Mouse (Mus musculus) erythroblast, embryonic 14.5 days (primary cell): ENCODE data around the gene Atp2a1.

ENCODE experiments used
- GATA1 ChIP-seq: IDR thresholded peaks from 2 replicates; pipeline ENCODE4 v1.6.1; 2012; ENCODE audit warnings: low read length, inconsistent platforms, mixed read lengths
- TAL1 ChIP-seq: IDR thresholded peaks from 3 replicates; pipeline ENCODE4 v1.6.1; 2012; ENCODE audit warnings: low read length, inconsistent platforms, mixed read lengths

- TF ChIP-seq GATA1: no peak
- TF ChIP-seq TAL1: no peak
Measured at GRCm38 (mm10) chr7:126466116-126466515, 3.2 kb upstream of the Atp2a1 start.
